Mouse (Mus musculus) kidney, embryonic 16.5 days (tissue): Measurements from ENCODE around the gene Kcnk18. TPM values are rescaled to one million over a fixed set of nuclear protein-coding genes. Genes with fewer than 3 reads are reported as not detected.

Experiments used
- ATAC-seq: fragments of 200-750 bp; cut with Nextera tagmentation; 2 replicates; pipeline ENCODE4 v1.8.0; 2017; ENCODE audit warnings: moderate TSS enrichment; ENCODE audit not compliant: low FRiP score, low TSS enrichment
- H3K27ac ChIP-seq: fragments of 300-500 bp; sonication (generic); 2 replicates; pipeline ENCODE4 v1.5.1; 2014; ENCODE audit warnings: low read length
- H3K27me3 ChIP-seq: fragments of 300-500 bp; sonication (generic); 2 replicates; pipeline ENCODE4 v1.6.1; 2014; ENCODE audit warnings: low read length, control low read depth, mixed read lengths; ENCODE audit not compliant: insufficient read depth
- H3K36me3 ChIP-seq: fragments of 300-500 bp; sonication (generic); 2 replicates; pipeline ENCODE4 v1.6.1; 2014; ENCODE audit warnings: low read length, control low read depth, mixed read lengths; ENCODE audit not compliant: insufficient read depth
- H3K4me1 ChIP-seq: fragments of 300-500 bp; sonication (generic); 2 replicates; pipeline ENCODE4 v1.6.1; 2014; ENCODE audit warnings: low read length, control low read depth, mixed read lengths; ENCODE audit not compliant: insufficient read depth
- H3K4me2 ChIP-seq: fragments of 300-500 bp; sonication (generic); replicated peaks from 2 replicates; pipeline ENCODE4 v1.6.1; 2014; ENCODE audit warnings: low read depth, low read length
- H3K4me3 ChIP-seq: fragments of 300-500 bp; sonication (generic); 2 replicates; pipeline ENCODE4 v1.5.1; 2014; ENCODE audit warnings: mild to moderate bottlenecking, low read length
- H3K9ac ChIP-seq: fragments of 300-500 bp; sonication (generic); replicated peaks from 2 replicates; pipeline ENCODE4 v1.6.1; 2014; ENCODE audit warnings: low read length
- H3K9me3 ChIP-seq: fragments of 300-500 bp; sonication (generic); 2 replicates; pipeline ENCODE4 v1.6.1; 2016; ENCODE audit warnings: low read length, control low read depth
- WGBS: fragments of 180-500 bp; shearing (Covaris S2); extraction: QIAGEN DNeasy Blood & Tissue Kit; methylation state at CpG from one replicate; pipeline ENCODE4 v1.1.7; 2014; 5-methylcytosine and 5-hydroxymethylcytosine counted together
- polyA plus RNA-seq: library from polyadenylated mRNA; unstranded; fragments of >200 nt; fragmentation: Nextera tagmentation; extraction: Ambion mirVana; gene quantifications from 2 replicates; pipeline ENCODE4 v1.2.1, GENCODE M21; 2015

Gene Kcnk18
- polyA plus RNA-seq, 1 experiment from 2014 or later: not detected

- peaks cover 94% of the 10 kb centered on the region for H3K27me3 ChIP-seq
- H3K9ac ChIP-seq: no peak overlapping the region
- no peaks in the 10 kb centered on the region for H3K9me3 ChIP-seq
- WGBS: under 1% methylated on average over 8 of the region's 8 CpGs
- no peaks in the 10 kb centered on the region for H3K36me3 ChIP-seq
- H3K4me3 ChIP-seq: no peak overlapping the region
- H3K4me1 ChIP-seq: 0 out of 2 replicates have a peak, but pooled peaks cover 5% of the 10 kb centered on the region
- no peak overlapping the region for H3K4me2 ChIP-seq
- ATAC-seq: no peak
- no peak overlapping the region for H3K27ac ChIP-seq
Measured at GRCm38 (mm10) chr19:59190431-59191122, 28.4 kb upstream of the Kcnk18 start.

DNA sequence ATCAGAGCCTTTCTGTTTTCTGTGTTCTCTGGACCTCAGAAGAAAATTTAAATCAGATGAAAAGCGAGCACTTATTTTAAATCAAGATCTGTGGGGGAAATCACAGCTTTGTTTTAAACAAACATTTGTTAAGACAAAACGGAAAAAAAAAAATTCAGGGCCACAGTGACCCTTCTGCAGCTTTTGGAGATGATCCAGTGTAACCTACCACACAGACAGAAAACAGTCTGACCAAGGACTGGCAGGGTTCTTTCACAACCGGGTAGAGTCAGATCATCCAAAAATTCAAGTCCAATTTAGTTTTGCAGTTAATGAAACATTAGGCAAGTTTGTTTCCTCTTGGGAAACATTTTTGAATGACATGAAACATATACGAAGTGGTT lies 27.9 kb upstream of the Kcnk18 start:
- Histone ChIP-seq H3K4me2 (no peak overlapping the region), H3K9ac (no peak overlapping the region), H3K27ac (no peak overlapping the region), H3K27me3 (peaks cover 94% of the 10 kb centered on the region), H3K4me3 (no peak overlapping the region), H3K4me1 (0 out of 2 replicates have a peak, but pooled peaks cover 5% of the 10 kb centered on the region), H3K9me3 (no peaks in the 10 kb centered on the region), H3K36me3 (no peaks in the 10 kb centered on the region)
- ATAC-seq: no peak
- 7% methylated on average over 4 of the region's 4 CpGs for WGBS

GRCm38 (mm10) chr19:59192491-59192890 lies 26.5 kb upstream of the Kcnk18 start:
- no peaks in the 10 kb centered on the region for H3K36me3 ChIP-seq
- no peaks in the 10 kb centered on the region for H3K9me3 ChIP-seq
- H3K9ac ChIP-seq: no peak overlapping the region
- H3K27ac ChIP-seq: no peak overlapping the region
- 4% methylated on average over 2 of the region's 2 CpGs for WGBS
- H3K4me3 ChIP-seq: no peak overlapping the region
- H3K27me3 ChIP-seq: peaks cover 94% of the 10 kb centered on the region
- 0 out of 2 replicates have a peak, but pooled peaks cover 5% of the 10 kb centered on the region for H3K4me1 ChIP-seq
- no peak overlapping the region for H3K4me2 ChIP-seq
- ATAC-seq: no peak

- Histone ChIP-seq H3K4me3 (peak overlapping the region; percentile 29), H3K9ac (no peak overlapping the region), H3K36me3 (no peaks in the 10 kb centered on the region), H3K4me2 (0 out of 2 replicates have a peak overlapping the region, but pooled peaks have one; percentile 34), H3K27ac (no peak overlapping the region), H3K27me3 (peaks cover 94% of the 10 kb centered on the region), H3K4me1 (0 out of 2 replicates have a peak, but pooled peaks cover 5% of the 10 kb centered on the region), H3K9me3 (no peaks in the 10 kb centered on the region)
- ATAC-seq: no peak
- WGBS: 1% methylated on average over 10 of the region's 10 CpGs
Measured at GRCm38 (mm10) chr19:59193456-59193855, 25.6 kb upstream of the Kcnk18 start.

- H3K9me3 ChIP-seq: no peaks in the 10 kb centered on the region; the same call in 1 of the 2 replicates
- H3K9ac ChIP-seq: no peak overlapping the region
- H3K4me3 ChIP-seq: peak overlapping the region; percentile 29
- peak overlapping the region; percentile 34 for H3K4me2 ChIP-seq
- no peaks in the 10 kb centered on the region for H3K36me3 ChIP-seq
- no peak overlapping the region for H3K27ac ChIP-seq
- H3K4me1 ChIP-seq: 0 out of 2 replicates have a peak, but pooled peaks cover 5% of the 10 kb centered on the region
- peaks cover 88% of the 10 kb centered on the region for H3K27me3 ChIP-seq
- no peak for ATAC-seq
- under 1% methylated on average over 50 of the region's 50 CpGs for WGBS
Measured at GRCm38 (mm10) chr19:59193986-59194820, 24.8 kb upstream of the Kcnk18 start.

DNA sequence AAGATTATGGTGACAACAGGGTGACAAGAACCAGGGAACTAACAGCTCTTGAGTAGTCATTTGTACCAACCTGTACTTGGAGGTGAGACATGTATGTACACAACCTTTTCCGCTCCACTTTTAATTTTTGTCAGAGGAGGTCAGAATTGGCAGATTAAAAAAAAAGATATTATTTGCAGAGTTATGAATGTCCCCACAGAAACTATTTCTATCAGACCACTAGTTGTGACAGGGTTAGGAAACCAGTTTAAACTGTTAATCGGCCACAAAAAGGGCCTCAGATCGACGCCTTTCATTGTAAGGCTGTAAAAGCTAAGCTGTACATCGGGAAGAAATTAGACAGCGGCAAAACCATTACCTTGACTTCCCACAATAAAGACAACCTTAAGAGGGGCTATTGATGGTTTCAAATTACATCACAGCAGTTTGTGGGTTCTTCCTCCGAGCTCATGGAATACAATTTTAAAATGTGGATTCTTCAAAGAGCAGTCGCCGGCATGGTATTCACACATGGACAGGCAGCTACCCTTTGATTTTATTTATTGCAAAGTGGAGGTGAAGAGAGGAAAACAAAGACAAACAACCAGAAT lies 23.7 kb upstream of the Kcnk18 start:
- no peak overlapping the region for H3K9ac ChIP-seq
- H3K4me3 ChIP-seq: no peak overlapping the region
- no peak overlapping the region for H3K27ac ChIP-seq
- no peaks in the 10 kb centered on the region for H3K36me3 ChIP-seq
- WGBS: 4% methylated on average over 9 of the region's 9 CpGs
- peaks cover 6% of the 10 kb centered on the region; the same call in 1 of the 2 replicates for H3K9me3 ChIP-seq
- peaks cover 82% of the 10 kb centered on the region for H3K27me3 ChIP-seq
- ATAC-seq: no peak
- no peak overlapping the region for H3K4me2 ChIP-seq
- H3K4me1 ChIP-seq: 0 out of 2 replicates have a peak, but pooled peaks cover 5% of the 10 kb centered on the region

DNA sequence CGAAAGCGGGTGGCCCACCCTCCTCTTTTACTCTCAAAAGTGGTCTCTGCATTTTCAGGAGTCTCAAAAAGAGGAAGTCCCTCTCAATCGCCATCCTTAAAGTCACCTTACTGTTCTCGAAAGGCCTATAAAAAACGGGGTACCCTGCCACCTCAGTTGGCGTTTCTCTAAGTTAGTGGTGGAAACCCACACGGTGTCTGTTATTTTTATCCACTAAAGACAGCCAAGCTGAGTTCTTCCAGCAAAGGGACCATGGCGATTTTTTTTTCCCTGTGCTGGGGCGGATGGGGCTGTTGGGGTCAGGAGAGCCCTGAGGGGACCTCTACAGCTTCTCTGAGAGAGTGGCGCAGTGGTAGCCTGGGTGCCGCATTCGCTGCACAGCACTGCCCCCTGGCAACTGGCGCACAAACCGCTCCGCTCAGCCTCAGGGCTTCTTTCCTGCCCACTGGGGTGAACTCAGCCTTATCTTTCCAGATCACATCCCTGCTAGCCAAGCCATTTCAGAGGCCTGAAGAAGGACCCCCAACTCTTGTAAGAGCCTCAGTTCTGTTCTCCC lies 22.8 kb upstream of the Kcnk18 start:
- WGBS: 3% methylated on average over 15 of the region's 15 CpGs
- no peak overlapping the region for H3K9ac ChIP-seq
- H3K4me1 ChIP-seq: 0 out of 2 replicates have a peak, but pooled peaks cover 5% of the 10 kb centered on the region
- peaks cover 6% of the 10 kb centered on the region; the same call in 1 of the 2 replicates for H3K9me3 ChIP-seq
- no peaks in the 10 kb centered on the region for H3K36me3 ChIP-seq
- ATAC-seq: peak; percentile 90
- H3K4me3 ChIP-seq: no peak overlapping the region
- no peak overlapping the region for H3K27ac ChIP-seq
- H3K4me2 ChIP-seq: no peak overlapping the region
- H3K27me3 ChIP-seq: peaks cover 73% of the 10 kb centered on the region

DNA sequence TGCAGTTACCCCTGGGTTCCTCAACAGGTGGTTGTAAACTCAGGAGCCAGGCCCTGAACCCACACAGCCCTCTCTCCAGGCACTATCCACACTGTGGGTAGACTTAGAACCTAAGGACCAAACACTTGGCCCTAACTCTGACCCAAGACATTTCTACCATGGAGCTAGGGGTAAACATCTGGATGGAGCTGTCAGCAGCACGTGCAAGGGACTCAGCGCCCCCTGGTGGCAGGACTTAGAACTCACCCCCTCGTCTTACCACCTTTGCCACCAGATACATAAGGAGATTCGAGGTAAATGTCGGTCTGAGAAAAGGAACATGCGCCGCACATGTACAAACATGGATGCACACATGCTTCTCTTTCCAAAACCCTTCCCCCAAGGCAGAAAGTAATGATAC lies 20.9 kb upstream of the Kcnk18 start:
- peaks cover 6% of the 10 kb centered on the region; the same call in 1 of the 2 replicates for H3K9me3 ChIP-seq
- H3K36me3 ChIP-seq: no peaks in the 10 kb centered on the region
- H3K4me3 ChIP-seq: no peak overlapping the region
- peaks cover 54% of the 10 kb centered on the region for H3K27me3 ChIP-seq
- no peak overlapping the region for H3K9ac ChIP-seq
- ATAC-seq: no peak
- H3K4me2 ChIP-seq: no peak overlapping the region
- H3K27ac ChIP-seq: no peak overlapping the region
- 0 out of 2 replicates have a peak, but pooled peaks cover 5% of the 10 kb centered on the region for H3K4me1 ChIP-seq
- 38% methylated on average over 7 of the region's 7 CpGs for WGBS

DNA sequence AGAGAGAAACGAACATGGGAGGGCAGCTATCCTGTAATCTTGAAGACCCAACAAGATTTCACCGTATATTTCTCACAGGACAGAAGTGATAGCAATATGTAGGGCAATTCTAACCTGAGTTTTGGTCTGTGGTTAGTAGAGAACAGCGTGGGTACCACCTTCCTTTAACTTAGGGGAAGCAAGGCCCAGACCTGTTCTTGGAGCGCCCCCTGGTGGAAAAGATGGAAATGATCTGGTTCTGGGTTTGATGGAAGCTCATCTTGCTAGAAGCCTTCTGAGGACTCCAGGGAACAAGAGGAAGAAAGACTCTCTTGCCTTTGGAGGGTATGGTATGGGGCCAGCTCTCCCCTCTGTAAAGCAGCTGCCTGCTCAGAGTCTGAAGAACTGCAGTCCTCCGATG lies 10.5 kb upstream of the Kcnk18 start:
- no peak overlapping the region for H3K4me2 ChIP-seq
- no peak overlapping the region for H3K4me3 ChIP-seq
- WGBS: 24% methylated on average over 5 of the region's 5 CpGs
- no peak overlapping the region for H3K9ac ChIP-seq
- H3K9me3 ChIP-seq: no peaks in the 10 kb centered on the region
- no peak overlapping the region for H3K27ac ChIP-seq
- no peaks in the 10 kb centered on the region for H3K36me3 ChIP-seq
- ATAC-seq: no peak
- H3K27me3 ChIP-seq: 0 out of 2 replicates have a peak, but pooled peaks cover 3% of the 10 kb centered on the region
- no peaks in the 10 kb centered on the region for H3K4me1 ChIP-seq
